Mouse (Mus musculus) olfactory bulb, adult 2 months (tissue): ENCODE measurements around the gene Nanos1.

Experiments used
- CTCF ChIP-seq: fragments of 200-500 bp; IDR thresholded peaks from 2 replicates; pipeline ENCODE4 v1.5.1; 2012; ENCODE audit warnings: low read depth, mild to moderate bottlenecking, low read length, moderate library complexity; ENCODE audit not compliant: insufficient read depth
- POLR2A ChIP-seq: fragments of 200-500 bp; IDR thresholded peaks from 2 replicates; pipeline ENCODE4 v1.6.1; 2012; ENCODE audit warnings: mild to moderate bottlenecking, low read depth, low read length, moderate library complexity; ENCODE audit not compliant: insufficient read depth

- no peak for TF ChIP-seq CTCF
- TF ChIP-seq POLR2A, result peak; percentile 99
These were observed 34.9 kb downstream of the Nanos1 start, which contains the start of gene Eif3a for GRCm38 (mm10) chr19:60790551-60791161.
